Mouse (Mus musculus): ENCODE measurements at regions not wholly inside any gene's neighbourhood (a gene's known extent, or its start where the extent isn't known, plus 50 kb on each side); places are given as distances from the start of the nearest gene placed in this dataset.

GRCm38 (mm10) chr12:12586436-12586835 is 324.5 kb downstream of the Fam49a start:
- ATAC-seq (ENCODE audit: low FRiP score), result no peak
- Histone ChIP-seq H3K4me2 (ENCODE audit: low read depth, low read length, poor library complexity, severe bottlenecking) (no peak overlapping the region), H3K9ac (replicated peaks; ENCODE audit: low read length, poor library complexity, severe bottlenecking) (no peak overlapping the region), H3K4me1 (ENCODE audit: insufficient read depth, low read length) (peaks cover 2% of the 10 kb centered on the region; the same call in 1 of the 2 replicates), H3K4me3 (ENCODE audit: low read depth, low read length) (no peak overlapping the region), H3K9me3 (ENCODE audit: low read length) (no peaks in the 10 kb centered on the region), H3K36me3 (ENCODE audit: insufficient read depth, low read length) (no peaks in the 10 kb centered on the region), H3K27ac (ENCODE audit: low read depth, low read length) (no peak overlapping the region), H3K27me3 (ENCODE audit: insufficient read depth, low read length) (no peaks in the 10 kb centered on the region)
- TF ChIP-seq CTCF (IDR thresholded peaks at IDR 0.05), result no peak
- WGBS, result 84% methylated on average over 6 of the region's 6 CpGs
- no peak for DNase-seq (ENCODE audit: low spot score)

- H3K9me3 ChIP-seq (ENCODE audit: low read length), result no peaks in the 10 kb centered on the region
- DNase-seq (ENCODE audit: low spot score), result no peak
- H3K27me3 ChIP-seq (ENCODE audit: insufficient read depth, low read length), result no peaks in the 10 kb centered on the region; the same call in 1 of the 2 replicates
- no peak overlapping the region for H3K9ac ChIP-seq (replicated peaks; ENCODE audit: low read length, poor library complexity, severe bottlenecking)
- H3K36me3 ChIP-seq (ENCODE audit: insufficient read depth, low read length), result no peaks in the 10 kb centered on the region
- H3K4me3 ChIP-seq (ENCODE audit: low read depth, low read length), result no peak overlapping the region
- 16% methylated on average over 18 of the region's 19 CpGs for WGBS
- H3K27ac ChIP-seq (ENCODE audit: low read depth, low read length), result no peak overlapping the region
- no peak for TF ChIP-seq CTCF (IDR thresholded peaks at IDR 0.05)
- ATAC-seq (ENCODE audit: low FRiP score), result no peak; the same call in 1 of the 2 replicates
- H3K4me1 ChIP-seq (ENCODE audit: insufficient read depth, low read length), result peaks cover 8% of the 10 kb centered on the region; the same call in 1 of the 2 replicates
- no peak overlapping the region for H3K4me2 ChIP-seq (ENCODE audit: low read depth, low read length, poor library complexity, severe bottlenecking)
Measured at GRCm38 (mm10) chr12:12581271-12582186, 319.6 kb downstream of the Fam49a start.

DNA sequence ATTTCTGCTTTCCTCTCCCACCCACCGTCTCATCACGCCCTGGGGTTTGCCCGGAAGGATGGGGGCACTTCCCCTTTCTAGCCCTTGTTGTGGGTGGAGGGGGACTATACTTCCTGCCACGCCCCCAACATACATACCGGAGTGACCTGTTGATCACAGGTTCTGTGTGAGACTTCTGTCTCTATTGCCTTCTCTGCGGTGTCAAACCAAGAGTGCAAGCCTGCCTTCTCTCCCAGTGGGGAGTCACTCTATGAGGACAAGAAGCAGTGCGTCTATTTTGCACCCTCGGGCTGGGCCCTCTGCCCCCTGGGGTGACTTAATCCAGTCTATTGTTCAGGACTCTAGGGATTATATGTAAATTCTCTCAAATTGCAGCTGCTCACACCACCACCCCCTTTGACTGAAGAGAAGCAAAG is 318.8 kb downstream of the Fam49a start:
- DNase-seq (ENCODE audit: low spot score) (no peak), ATAC-seq (ENCODE audit: low FRiP score) (no peak; the same call in 1 of the 2 replicates)
- Histone ChIP-seq H3K4me3 (ENCODE audit: low read depth, low read length) (no peak overlapping the region), H3K9me3 (ENCODE audit: low read length) (no peaks in the 10 kb centered on the region), H3K27me3 (ENCODE audit: insufficient read depth, low read length) (no peaks in the 10 kb centered on the region; the same call in 1 of the 2 replicates), H3K4me2 (ENCODE audit: low read depth, low read length, poor library complexity, severe bottlenecking) (no peak overlapping the region), H3K36me3 (ENCODE audit: insufficient read depth, low read length) (no peaks in the 10 kb centered on the region), H3K27ac (ENCODE audit: low read depth, low read length) (no peak overlapping the region), H3K9ac (replicated peaks; ENCODE audit: low read length, poor library complexity, severe bottlenecking) (no peak overlapping the region), H3K4me1 (ENCODE audit: insufficient read depth, low read length) (peaks cover 8% of the 10 kb centered on the region; the same call in 1 of the 2 replicates)
- WGBS, result 4% methylated on average over 8 of the region's 8 CpGs
- no peak for TF ChIP-seq CTCF (IDR thresholded peaks at IDR 0.05)

GRCm38 (mm10) chr12:12578278-12578677 is 316.3 kb downstream of the Fam49a start:
- Histone ChIP-seq H3K4me1 (ENCODE audit: insufficient read depth, low read length) (peaks cover 8% of the 10 kb centered on the region; the same call in 1 of the 2 replicates), H3K4me2 (ENCODE audit: low read depth, low read length, poor library complexity, severe bottlenecking) (no peak overlapping the region), H3K9ac (replicated peaks; ENCODE audit: low read length, poor library complexity, severe bottlenecking) (no peak overlapping the region), H3K27me3 (ENCODE audit: insufficient read depth, low read length) (no peaks in the 10 kb centered on the region; the same call in 1 of the 2 replicates), H3K27ac (ENCODE audit: low read depth, low read length) (no peak overlapping the region), H3K4me3 (ENCODE audit: low read depth, low read length) (no peak overlapping the region), H3K36me3 (ENCODE audit: insufficient read depth, low read length) (no peaks in the 10 kb centered on the region), H3K9me3 (ENCODE audit: low read length) (no peaks in the 10 kb centered on the region)
- no peak for ATAC-seq (ENCODE audit: low FRiP score)
- peak; percentile 8 for DNase-seq (ENCODE audit: low spot score)
- WGBS, result 58% methylated on average over 7 of the region's 7 CpGs
- TF ChIP-seq CTCF (IDR thresholded peaks at IDR 0.05), result no peak

DNA sequence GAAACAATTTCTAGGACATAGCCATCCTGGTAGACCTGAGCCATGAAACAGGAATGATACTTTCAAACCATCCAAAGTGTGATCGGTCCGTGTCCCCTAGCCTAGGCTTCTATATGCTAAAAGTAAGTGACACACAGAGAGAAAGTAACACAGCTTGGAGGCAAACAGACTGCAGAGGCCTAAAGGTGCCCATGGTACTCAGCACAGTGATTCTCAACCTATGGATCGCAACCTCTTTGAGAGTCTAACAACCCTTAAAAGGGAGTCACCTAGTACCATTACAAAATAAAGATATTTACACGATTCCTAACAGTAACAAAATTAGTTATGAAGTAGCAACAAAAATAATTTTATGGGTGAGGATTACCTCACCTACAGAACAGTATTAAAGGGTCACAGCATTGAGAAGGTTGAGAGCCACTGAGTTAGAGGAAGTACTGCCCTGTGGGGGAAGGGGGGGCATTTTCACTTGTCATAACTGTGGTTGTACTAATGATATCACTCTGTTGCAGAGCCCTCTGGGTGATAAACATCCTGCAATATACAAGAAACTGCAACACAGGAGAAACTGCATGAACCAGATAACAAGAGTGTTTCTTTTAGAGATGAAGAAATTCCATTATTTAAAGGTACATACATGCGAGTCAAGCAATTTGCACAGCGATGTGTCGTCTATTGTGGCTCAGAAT is 308.8 kb downstream of the Fam49a start:
- no peak for TF ChIP-seq CTCF (IDR thresholded peaks at IDR 0.05)
- Histone ChIP-seq H3K27me3 (ENCODE audit: insufficient read depth, low read length) (no peaks in the 10 kb centered on the region), H3K4me3 (ENCODE audit: low read depth, low read length) (no peak overlapping the region), H3K4me1 (ENCODE audit: insufficient read depth, low read length) (no peaks in the 10 kb centered on the region), H3K9ac (replicated peaks; ENCODE audit: low read length, poor library complexity, severe bottlenecking) (no peak overlapping the region), H3K36me3 (ENCODE audit: insufficient read depth, low read length) (no peaks in the 10 kb centered on the region), H3K27ac (ENCODE audit: low read depth, low read length) (no peak overlapping the region), H3K4me2 (ENCODE audit: low read depth, low read length, poor library complexity, severe bottlenecking) (no peak overlapping the region), H3K9me3 (ENCODE audit: low read length) (no peaks in the 10 kb centered on the region)
- 91% methylated on average over 7 of the region's 7 CpGs for whole genome bisulfite sequencing
- ATAC-seq (ENCODE audit: low FRiP score) (no peak), DNase-seq (ENCODE audit: low spot score) (no peak)

DNA sequence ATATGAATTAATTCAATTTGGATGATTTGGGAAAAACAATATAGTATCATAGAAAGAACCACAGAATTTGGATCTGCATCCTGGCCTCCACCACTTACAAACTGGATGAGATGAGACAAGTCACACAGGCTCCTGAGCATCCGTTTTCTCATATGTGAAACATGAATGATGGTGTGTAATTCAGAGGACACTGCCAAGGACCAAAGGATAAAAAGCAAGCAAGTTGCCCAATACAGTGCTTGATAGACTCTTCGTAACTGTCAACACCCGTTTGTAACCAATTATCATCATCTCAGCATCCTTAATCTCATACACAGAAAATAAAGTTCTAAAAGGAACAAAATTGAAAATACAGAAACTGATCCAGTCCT is 305.8 kb downstream of the Fam49a start:
- H3K27ac ChIP-seq (ENCODE audit: low read depth, low read length), result no peak overlapping the region
- no peak overlapping the region for H3K9ac ChIP-seq (replicated peaks; ENCODE audit: low read length, poor library complexity, severe bottlenecking)
- TF ChIP-seq CTCF (IDR thresholded peaks at IDR 0.05), result no peak
- H3K4me3 ChIP-seq (ENCODE audit: low read depth, low read length), result no peak overlapping the region
- no peaks in the 10 kb centered on the region for H3K27me3 ChIP-seq (ENCODE audit: insufficient read depth, low read length)
- H3K4me2 ChIP-seq (ENCODE audit: low read depth, low read length, poor library complexity, severe bottlenecking), result no peak overlapping the region
- H3K4me1 ChIP-seq (ENCODE audit: insufficient read depth, low read length), result no peaks in the 10 kb centered on the region
- ATAC-seq (ENCODE audit: low FRiP score) (no peak), DNase-seq (ENCODE audit: low spot score) (no peak)
- WGBS, result 95% methylated on average over 3 of the region's 3 CpGs
- H3K9me3 ChIP-seq (ENCODE audit: low read length), result no peaks in the 10 kb centered on the region
- H3K36me3 ChIP-seq (ENCODE audit: insufficient read depth, low read length), result no peaks in the 10 kb centered on the region
